Mouse (Mus musculus) heart, embryonic 10.5 days (tissue): ENCODE measurements around the gene Htra1. TPM values are rescaled to one million over a fixed set of nuclear protein-coding genes. Genes with fewer than 3 reads are reported as not detected.
A peak's percentile ranks its signal among the peaks of the same experiment; 100 is the strongest.

Experiments used
- DNase-seq: peaks from one replicate; pipeline ENCODE4 v3.0.0-alpha.2; 2017; ENCODE audit warnings: low spot score
- H3K27ac ChIP-seq: fragments of 300-500 bp; sonication (generic); 2 replicates; pipeline ENCODE4 v1.5.1; 2016; ENCODE audit warnings: mild to moderate bottlenecking
- H3K27me3 ChIP-seq: fragments of 300-500 bp; sonication (generic); 2 replicates; pipeline ENCODE4 v1.6.1; 2016; ENCODE audit warnings: mild to moderate bottlenecking; ENCODE audit not compliant: poor library complexity, insufficient read depth, severe bottlenecking
- H3K36me3 ChIP-seq: fragments of 300-500 bp; sonication (generic); 2 replicates; pipeline ENCODE4 v1.6.1; 2016; ENCODE audit warnings: mild to moderate bottlenecking, moderate library complexity
- H3K4me1 ChIP-seq: fragments of 300-500 bp; sonication (generic); 2 replicates; pipeline ENCODE4 v1.6.1; 2016; ENCODE audit warnings: mild to moderate bottlenecking
- H3K4me3 ChIP-seq: fragments of 300-500 bp; sonication (generic); 2 replicates; pipeline ENCODE4 v1.5.1; 2016; ENCODE audit warnings: mild to moderate bottlenecking, moderate library complexity
- H3K9me3 ChIP-seq: fragments of 300-500 bp; sonication (generic); 2 replicates; pipeline ENCODE4 v1.6.1; 2016; ENCODE audit warnings: mild to moderate bottlenecking, moderate library complexity
- WGBS: fragments of 180-500 bp; shearing (Covaris S2); methylation state at CpG from one replicate; pipeline ENCODE4 v1.1.7; 2016; 5-methylcytosine and 5-hydroxymethylcytosine counted together
- polyA plus RNA-seq: library from polyadenylated mRNA; unstranded; fragments of >200 nt; fragmentation: Nextera tagmentation; extraction: Ambion mirVana; gene quantifications from 2 replicates; pipeline ENCODE4 v1.2.1, GENCODE M21; 2016

Gene Htra1
- polyA plus RNA-seq, 1 experiment from 2014 or later: 7.7 TPM

DNA sequence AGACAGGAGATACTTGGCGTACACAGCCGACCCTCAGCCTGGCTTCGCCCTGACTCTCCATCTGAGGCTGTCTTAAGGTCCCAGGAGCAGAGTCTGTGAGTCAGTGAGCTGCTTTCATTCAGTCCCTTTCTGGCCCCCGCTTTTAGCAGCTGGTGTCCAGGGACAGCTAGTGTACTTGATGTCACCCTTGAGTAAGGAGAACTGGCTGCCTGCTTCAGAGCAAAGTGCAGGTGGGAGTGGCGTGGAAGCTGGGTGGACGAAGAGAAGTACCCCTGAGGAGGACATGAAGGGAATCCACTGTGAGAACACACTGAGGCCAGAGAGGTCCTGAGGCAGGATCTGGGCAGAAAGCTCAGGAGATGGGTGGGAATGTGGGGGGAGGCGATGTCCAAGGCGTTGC is 3.0 kb downstream of the Htra1 start:
- Histone ChIP-seq H3K27ac (no peak overlapping the region), H3K4me3 (no peak overlapping the region), H3K9me3 (no peaks in the 10 kb centered on the region), H3K36me3 (no peaks in the 10 kb centered on the region), H3K27me3 (peaks cover 73% of the 10 kb centered on the region), H3K4me1 (peaks cover 30% of the 10 kb centered on the region)
- WGBS: 87% methylated on average over 8 of the region's 8 CpGs
- DNase-seq: peak; percentile 72

GRCm38 (mm10) chr7:130940733-130941132 is 4.8 kb downstream of the Htra1 start:
- peak; percentile 58 for DNase-seq
- no peak overlapping the region for H3K27ac ChIP-seq

GRCm38 (mm10) chr7:130943280-130943895 is 7.5 kb downstream of the Htra1 start:
- Histone ChIP-seq H3K27ac (no peak overlapping the region), H3K36me3 (no peaks in the 10 kb centered on the region), H3K27me3 (peaks cover 28% of the 10 kb centered on the region), H3K4me1 (peaks cover 30% of the 10 kb centered on the region), H3K9me3 (no peaks in the 10 kb centered on the region), H3K4me3 (no peak overlapping the region)
- no peak for DNase-seq
- WGBS: 83% methylated on average over 9 of the region's 9 CpGs

More at GRCm38 (mm10) chr7:130940733-130941132, 4.8 kb downstream of the Htra1 start:
- 78% methylated on average over 8 of the region's 8 CpGs for WGBS
- Histone ChIP-seq H3K4me3 (no peak overlapping the region), H3K4me1 (peaks cover 26% of the 10 kb centered on the region), H3K9me3 (no peaks in the 10 kb centered on the region), H3K27me3 (peaks cover 54% of the 10 kb centered on the region), H3K36me3 (no peaks in the 10 kb centered on the region)

DNA sequence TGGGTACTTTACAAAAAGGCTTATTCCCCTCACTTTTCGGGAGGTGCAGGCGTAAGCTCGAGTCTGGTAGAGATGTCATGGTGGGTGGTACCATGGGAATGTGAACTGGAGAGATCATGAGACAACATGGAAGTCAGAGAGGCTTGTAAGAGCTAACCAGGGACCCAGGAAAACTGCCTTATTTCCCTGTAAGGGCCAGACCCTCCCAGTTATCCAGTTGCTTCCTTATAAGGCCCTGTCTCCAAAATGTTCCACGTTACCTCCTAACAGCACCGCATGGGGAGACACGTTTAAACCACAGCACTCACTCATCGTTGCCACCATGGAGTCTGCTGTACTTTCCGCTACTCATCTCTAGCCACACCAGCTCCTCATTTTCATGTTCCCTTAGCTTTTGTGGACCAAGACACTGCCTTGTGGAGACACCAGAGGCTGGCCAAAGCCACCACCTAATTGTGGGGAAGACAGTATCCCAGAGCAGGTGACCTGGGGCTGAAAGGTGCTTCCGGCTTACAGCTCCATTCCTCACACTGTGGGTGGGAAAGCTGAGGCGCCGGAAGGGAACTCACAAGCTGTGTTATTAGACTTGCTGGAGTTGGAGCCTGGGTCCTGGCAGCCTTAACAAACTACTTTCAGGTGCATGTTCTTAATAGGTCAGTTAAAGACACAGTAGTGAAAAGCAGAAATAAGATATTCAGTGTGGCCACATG is 9.0 kb downstream of the Htra1 start:
- 86% methylated on average over 11 of the region's 11 CpGs for WGBS
- peak; percentile 47 for DNase-seq
- Histone ChIP-seq H3K36me3 (no peaks in the 10 kb centered on the region), H3K9me3 (no peaks in the 10 kb centered on the region), H3K27ac (no peak overlapping the region), H3K4me1 (peaks cover 45% of the 10 kb centered on the region), H3K4me3 (no peak overlapping the region), H3K27me3 (peaks cover 16% of the 10 kb centered on the region)

DNA sequence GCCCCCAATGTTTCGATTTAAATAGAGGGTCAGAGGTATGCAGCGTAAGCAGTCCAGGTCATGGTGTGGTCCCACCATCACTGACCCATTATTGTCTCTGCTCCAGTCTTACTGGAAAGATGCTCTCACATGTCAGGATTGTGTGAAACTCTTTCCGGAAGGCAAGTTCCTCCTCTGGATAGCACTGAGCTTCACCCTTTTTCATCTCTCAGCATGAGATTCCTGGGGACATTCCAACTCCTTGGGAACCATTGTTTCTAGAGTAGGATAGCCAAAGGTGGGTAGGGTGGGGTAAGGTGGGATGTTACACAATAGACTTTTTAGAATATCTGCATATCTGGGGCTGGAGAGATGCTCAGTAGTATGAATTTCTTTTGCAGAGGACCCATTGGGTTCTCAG is 9.8 kb downstream of the Htra1 start:
- Histone ChIP-seq H3K4me1 (peaks cover 47% of the 10 kb centered on the region), H3K27me3 (peaks cover 8% of the 10 kb centered on the region), H3K36me3 (no peaks in the 10 kb centered on the region), H3K27ac (no peak overlapping the region), H3K4me3 (no peak overlapping the region), H3K9me3 (no peaks in the 10 kb centered on the region)
- DNase-seq: peak; percentile 10
- 81% methylated on average over 3 of the region's 3 CpGs for WGBS

- Histone ChIP-seq H3K4me3 (no peak overlapping the region), H3K9me3 (no peaks in the 10 kb centered on the region), H3K27ac (no peak overlapping the region), H3K27me3 (peaks cover 2% of the 10 kb centered on the region; the same call in 1 of the 2 replicates), H3K36me3 (no peaks in the 10 kb centered on the region), H3K4me1 (peaks cover 53% of the 10 kb centered on the region)
- 79% methylated on average over 12 of the region's 12 CpGs for WGBS
- peak; percentile 48 for DNase-seq
Observed at GRCm38 (mm10) chr7:130946303-130946702, 10.4 kb downstream of the Htra1 start.

GRCm38 (mm10) chr7:130948563-130949208 is 12.8 kb downstream of the Htra1 start:
- Histone ChIP-seq H3K27me3 (no peaks in the 10 kb centered on the region), H3K4me1 (peaks cover 62% of the 10 kb centered on the region), H3K9me3 (no peaks in the 10 kb centered on the region), H3K36me3 (no peaks in the 10 kb centered on the region), H3K4me3 (0 out of 2 replicates have a peak overlapping the region, but pooled peaks have one; percentile 13), H3K27ac (peak overlapping the region; percentile 89)
- DNase-seq: no peak
- WGBS: 34% methylated on average over 5 of the region's 5 CpGs

GRCm38 (mm10) chr7:130949331-130949751 is 13.4 kb downstream of the Htra1 start:
- Histone ChIP-seq H3K9me3 (no peaks in the 10 kb centered on the region), H3K27me3 (no peaks in the 10 kb centered on the region), H3K36me3 (no peaks in the 10 kb centered on the region), H3K27ac (peak overlapping the region; percentile 89), H3K4me3 (peak overlapping the region; percentile 38; the same call in 1 of the 2 replicates), H3K4me1 (peaks cover 57% of the 10 kb centered on the region)
- WGBS: 24% methylated on average over 8 of the region's 8 CpGs
- no peak for DNase-seq

- no peak for DNase-seq
- H3K36me3 ChIP-seq: no peaks in the 10 kb centered on the region
- no peak overlapping the region for H3K4me3 ChIP-seq
- H3K27me3 ChIP-seq: no peaks in the 10 kb centered on the region
- H3K9me3 ChIP-seq: no peaks in the 10 kb centered on the region
- peaks cover 57% of the 10 kb centered on the region for H3K4me1 ChIP-seq
- 82% methylated on average over 7 of the region's 7 CpGs for WGBS
- peak overlapping the region; percentile 79; the same call in 1 of the 2 replicates for H3K27ac ChIP-seq
Observed at GRCm38 (mm10) chr7:130950482-130950881, 14.6 kb downstream of the Htra1 start.

DNA sequence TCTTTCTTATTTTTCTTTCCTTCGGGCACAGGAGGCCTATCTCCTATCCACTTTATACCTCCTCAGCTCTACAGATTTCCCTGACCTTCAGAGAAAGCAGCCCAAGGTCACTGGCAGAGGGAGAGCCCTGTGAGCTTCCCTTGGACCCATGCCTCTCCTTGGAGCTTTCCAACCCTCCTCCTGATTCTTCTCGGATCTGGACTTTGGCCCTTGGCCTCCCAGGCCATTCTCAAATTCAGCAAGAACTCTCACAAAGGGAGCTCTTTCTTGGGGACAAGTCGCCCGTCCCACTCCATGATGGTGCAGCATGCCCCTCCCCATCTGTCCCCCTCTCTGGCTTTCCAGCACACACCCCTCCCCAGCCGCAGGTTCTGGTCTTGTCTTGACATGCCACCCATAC is 15.1 kb downstream of the Htra1 start:
- H3K4me3 ChIP-seq: no peak overlapping the region
- 75% methylated on average over 5 of the region's 5 CpGs for WGBS
- no peaks in the 10 kb centered on the region for H3K27me3 ChIP-seq
- no peak for DNase-seq
- H3K4me1 ChIP-seq: peaks cover 56% of the 10 kb centered on the region
- peak overlapping the region; percentile 79; the same call in 1 of the 2 replicates for H3K27ac ChIP-seq
- no peaks in the 10 kb centered on the region for H3K36me3 ChIP-seq
- no peaks in the 10 kb centered on the region for H3K9me3 ChIP-seq

GRCm38 (mm10) chr7:130953376-130953775 is 17.5 kb downstream of the Htra1 start:
- WGBS: 85% methylated on average over 10 of the region's 10 CpGs
- Histone ChIP-seq H3K27ac (no peak overlapping the region), H3K36me3 (no peaks in the 10 kb centered on the region), H3K9me3 (no peaks in the 10 kb centered on the region), H3K4me1 (peaks cover 36% of the 10 kb centered on the region), H3K4me3 (no peak overlapping the region), H3K27me3 (no peaks in the 10 kb centered on the region)
- DNase-seq: no peak

- no peaks in the 10 kb centered on the region for H3K36me3 ChIP-seq
- H3K4me1 ChIP-seq: peaks cover 35% of the 10 kb centered on the region
- WGBS: 88% methylated on average over 10 of the region's 10 CpGs
- H3K27ac ChIP-seq: no peak overlapping the region
- no peak for DNase-seq
- no peaks in the 10 kb centered on the region for H3K27me3 ChIP-seq
- no peak overlapping the region for H3K4me3 ChIP-seq
- H3K9me3 ChIP-seq: no peaks in the 10 kb centered on the region
Observed at GRCm38 (mm10) chr7:130954177-130954601, 18.3 kb downstream of the Htra1 start.

- peaks cover 25% of the 10 kb centered on the region for H3K4me1 ChIP-seq
- no peaks in the 10 kb centered on the region for H3K27me3 ChIP-seq
Observed at GRCm38 (mm10) chr7:130958551-130958950, 22.6 kb downstream of the Htra1 start.

More at GRCm38 (mm10) chr7:130958551-130958950, 22.6 kb downstream of the Htra1 start:
- 82% methylated on average over 7 of the region's 7 CpGs for WGBS
- no peak overlapping the region for H3K4me3 ChIP-seq
- H3K9me3 ChIP-seq: no peaks in the 10 kb centered on the region
- no peaks in the 10 kb centered on the region for H3K36me3 ChIP-seq
- H3K27ac ChIP-seq: no peak overlapping the region
- DNase-seq: no peak
